Mouse (Mus musculus): ENCODE data around the gene Lpin2. TPM values are rescaled to one million over a fixed set of nuclear protein-coding genes. Genes with fewer than 3 reads are reported as not detected.

Lpin2 gene
- 20.9 and 24.2 TPM in 2 replicates for polyA plus RNA-seq (2016; fragmentation: Nextera tagmentation; extraction: Ambion mirVana)

DNA sequence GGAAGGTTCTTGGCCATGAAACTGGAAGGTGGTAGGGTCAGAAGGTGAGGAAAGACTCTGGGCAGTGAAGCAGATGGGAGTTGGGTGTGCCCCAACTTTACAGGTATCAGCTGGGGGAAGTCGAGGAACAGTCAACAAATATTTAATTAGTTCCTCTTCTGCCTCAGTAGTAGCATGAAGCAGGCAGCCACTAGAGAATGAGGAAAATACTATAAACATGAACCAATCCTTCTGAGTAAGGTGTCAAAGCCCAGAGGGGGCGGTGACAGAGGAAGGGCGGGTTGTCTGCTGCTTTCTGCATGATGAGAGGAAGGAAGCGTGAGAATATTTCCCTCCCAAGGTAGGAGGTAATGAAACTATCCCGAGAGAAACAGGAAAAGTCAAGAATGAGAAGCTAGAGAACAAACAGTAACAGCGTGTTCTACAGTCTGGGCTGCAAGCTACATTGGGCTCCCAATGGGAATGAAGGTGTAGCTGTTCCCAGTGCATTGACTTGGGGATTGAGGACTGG, at the start of gene Lpin2:
Gene Lpin2 (plus strand): TSS at position 350 of the 511 bp plus-strand sequence.
- Histone ChIP-seq H3K27ac (peak within 1 kb of the TSS; percentile 97), H3K36me3 (no peaks in the 10 kb centered on the region), H3K4me3 (peak within 1 kb of the TSS; percentile 95), H3K9me3 (no peaks in the 10 kb centered on the region), H3K4me1 (peaks cover 55% of the 10 kb centered on the region), H3K27me3 (ENCODE audit: insufficient read depth, poor library complexity, severe bottlenecking) (no peaks in the 10 kb centered on the region)
- 19% methylated on average over 6 of the region's 6 CpGs for WGBS
- DNase-seq (ENCODE audit: low spot score), result peak; percentile 71

DNA sequence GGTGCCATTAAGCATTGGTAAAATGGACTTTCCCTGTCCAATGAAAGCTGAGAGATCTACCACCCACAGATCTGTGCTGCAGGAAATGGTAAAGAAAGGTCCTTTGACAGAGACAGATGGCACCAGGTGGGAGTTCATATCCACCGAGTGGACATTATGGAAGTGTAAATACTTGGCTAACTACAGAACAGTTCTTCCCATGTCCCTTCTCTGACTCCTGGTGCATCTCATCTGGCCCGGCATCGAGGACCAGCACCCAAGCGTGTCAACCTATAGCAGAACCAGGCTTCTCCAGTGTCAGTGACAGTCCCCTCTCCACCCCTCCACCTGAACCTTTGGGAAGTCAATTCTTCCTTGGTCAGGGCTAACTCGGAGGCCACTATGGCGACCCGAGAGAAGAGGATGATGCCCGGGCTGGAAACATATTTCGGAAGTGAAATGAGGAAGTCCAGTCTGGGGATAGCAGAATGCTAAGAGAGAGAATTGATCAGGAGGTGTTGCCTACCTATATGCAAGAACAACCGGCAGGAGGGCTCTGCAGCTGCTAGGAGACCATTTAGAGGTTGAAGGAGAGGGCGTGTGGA, 49.4 kb upstream of the Lpin2 start:
- DNase-seq (ENCODE audit: low spot score), result peak; percentile 60
- Histone ChIP-seq H3K4me1 (peaks cover 24% of the 10 kb centered on the region), H3K27ac (no peak overlapping the region), H3K27me3 (ENCODE audit: insufficient read depth, poor library complexity, severe bottlenecking) (no peaks in the 10 kb centered on the region), H3K36me3 (peaks cover 2% of the 10 kb centered on the region; the same call in 1 of the 2 replicates), H3K4me3 (no peak overlapping the region), H3K9me3 (no peaks in the 10 kb centered on the region)
- 86% methylated on average over 11 of the region's 11 CpGs for WGBS

DNA sequence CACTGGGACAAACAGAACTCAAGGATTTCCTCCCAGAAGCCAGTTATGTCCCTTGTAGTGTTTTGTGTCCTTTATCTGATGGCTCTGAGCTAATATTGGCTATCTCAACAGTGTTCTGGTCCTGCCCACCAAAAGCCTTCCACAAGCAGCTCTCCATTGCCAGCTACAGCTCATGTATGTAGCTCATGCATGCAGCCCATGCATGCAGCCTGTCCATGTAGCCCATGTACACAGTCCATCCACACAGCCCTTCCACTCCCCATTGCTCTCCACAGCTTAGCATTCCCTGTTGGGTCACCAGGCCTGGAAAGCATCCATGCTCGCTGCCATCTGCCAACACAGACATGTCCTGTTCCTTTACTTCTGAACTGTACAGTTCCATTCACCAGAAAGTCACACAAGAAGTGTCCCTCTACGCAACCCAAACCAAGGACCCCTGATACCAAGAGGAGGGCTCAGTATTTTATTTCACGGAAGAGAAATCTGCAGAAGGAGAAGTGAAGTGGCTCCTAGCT, 47.9 kb upstream of the Lpin2 start:
- DNase-seq (ENCODE audit: low spot score), result peak; percentile 60
- H3K9me3 ChIP-seq, result no peaks in the 10 kb centered on the region
- H3K36me3 ChIP-seq, result no peaks in the 10 kb centered on the region
- no peak overlapping the region for H3K27ac ChIP-seq
- no peak overlapping the region for H3K4me3 ChIP-seq
- H3K27me3 ChIP-seq (ENCODE audit: insufficient read depth, poor library complexity, severe bottlenecking), result no peaks in the 10 kb centered on the region
- peaks cover 23% of the 10 kb centered on the region for H3K4me1 ChIP-seq
- WGBS, result 88% methylated on average over 3 of the region's 3 CpGs

DNA sequence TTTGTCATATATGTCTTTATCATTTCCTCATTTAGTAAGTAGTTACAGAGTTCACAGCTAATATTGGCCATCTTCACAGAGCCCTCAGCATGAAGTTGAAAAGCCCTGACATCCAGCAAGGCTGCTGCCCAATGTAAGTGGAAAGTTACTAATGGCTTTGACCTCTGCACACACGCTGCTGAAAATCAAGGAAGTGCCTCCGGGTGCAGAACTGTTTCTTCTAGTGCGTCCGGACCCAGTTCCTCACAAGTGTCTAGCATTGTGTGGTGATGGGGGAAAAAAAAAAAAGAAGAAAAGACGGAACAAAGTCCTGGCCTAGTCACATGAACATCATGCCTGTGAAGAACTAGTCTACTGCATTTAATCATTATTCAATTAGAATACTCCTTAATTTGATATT, 47.3 kb upstream of the Lpin2 start:
- H3K27me3 ChIP-seq (ENCODE audit: insufficient read depth, poor library complexity, severe bottlenecking), result no peaks in the 10 kb centered on the region
- WGBS, result 55% methylated on average over 5 of the region's 5 CpGs
- DNase-seq (ENCODE audit: low spot score), result peak; percentile 48
- H3K27ac ChIP-seq, result no peak overlapping the region
- no peaks in the 10 kb centered on the region for H3K9me3 ChIP-seq
- no peaks in the 10 kb centered on the region for H3K36me3 ChIP-seq
- H3K4me1 ChIP-seq, result peaks cover 18% of the 10 kb centered on the region
- H3K4me3 ChIP-seq, result no peak overlapping the region

DNA sequence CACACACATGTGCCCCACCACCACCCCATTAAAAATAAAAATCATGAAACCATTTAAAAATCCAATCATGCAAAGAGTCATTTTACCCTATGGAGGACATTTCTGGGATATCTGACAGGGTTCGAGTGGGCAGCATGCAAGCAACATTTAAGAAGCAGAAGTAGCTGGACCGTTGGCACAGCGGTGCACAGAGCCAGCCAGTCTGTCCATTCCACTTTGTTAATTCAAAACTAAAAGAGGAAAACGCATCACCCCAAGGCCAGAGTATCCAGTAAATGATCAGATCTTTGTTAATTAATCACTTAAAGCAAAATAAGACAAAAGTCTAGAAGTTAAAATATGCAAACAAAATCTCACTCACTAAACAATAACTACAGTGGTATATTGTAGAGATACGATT, 46.5 kb upstream of the Lpin2 start:
- 80% methylated on average over 5 of the region's 5 CpGs for WGBS
- no peaks in the 10 kb centered on the region for H3K27me3 ChIP-seq (ENCODE audit: insufficient read depth, poor library complexity, severe bottlenecking)
- peaks cover 15% of the 10 kb centered on the region for H3K4me1 ChIP-seq
- H3K27ac ChIP-seq, result no peak overlapping the region
- H3K4me3 ChIP-seq, result no peak overlapping the region
- no peak for DNase-seq (ENCODE audit: low spot score)
- H3K36me3 ChIP-seq, result no peaks in the 10 kb centered on the region
- H3K9me3 ChIP-seq, result no peaks in the 10 kb centered on the region

DNA sequence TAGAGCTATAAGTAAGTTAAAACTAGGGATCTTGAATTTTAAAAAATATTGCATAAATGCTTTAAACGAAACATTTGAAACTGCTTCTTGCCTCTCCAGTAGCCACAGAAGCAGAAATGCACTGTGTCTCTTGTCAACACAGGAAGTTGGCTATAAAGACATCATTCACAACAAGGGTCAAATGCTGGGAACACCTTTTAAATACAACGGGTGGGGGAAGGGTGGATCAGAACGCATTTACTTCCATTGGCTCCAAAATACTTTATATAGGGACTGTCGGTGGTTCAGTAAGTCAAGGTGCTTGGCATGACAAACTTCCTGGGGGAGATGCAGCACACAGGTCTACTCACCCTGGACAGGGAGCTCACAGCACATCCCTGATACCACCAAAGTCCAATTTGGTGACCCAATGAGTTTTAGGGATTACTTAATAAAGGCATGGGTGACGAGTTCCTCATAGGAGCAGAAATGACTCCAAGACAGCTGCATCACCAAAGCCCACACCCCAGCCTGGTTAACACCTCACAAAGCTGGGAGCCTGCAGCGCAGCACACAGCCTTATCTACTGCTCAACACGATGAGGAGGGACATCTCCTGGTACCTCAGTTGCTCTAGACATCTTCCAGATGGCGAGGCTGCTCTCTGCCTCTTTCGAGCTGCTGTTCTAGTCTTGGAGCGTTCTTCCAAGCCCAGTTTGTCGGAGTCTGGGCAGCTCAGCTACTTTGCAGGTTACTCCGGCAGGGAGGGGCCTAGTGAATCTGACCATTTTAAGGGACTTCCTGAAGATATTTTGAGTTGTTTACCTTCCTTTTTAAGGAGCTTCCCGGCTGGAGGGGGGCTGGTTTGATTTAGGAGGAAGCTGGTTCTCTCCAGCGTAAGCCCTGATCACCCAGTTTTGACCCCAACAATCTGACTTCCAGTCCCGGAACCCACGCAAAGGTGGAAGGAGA, 45.7 kb upstream of the Lpin2 start:
- no peak for DNase-seq (ENCODE audit: low spot score)
- no peaks in the 10 kb centered on the region for H3K9me3 ChIP-seq
- H3K4me3 ChIP-seq, result no peak overlapping the region
- 64% methylated on average over 16 of the region's 16 CpGs for WGBS
- no peak overlapping the region for H3K27ac ChIP-seq
- no peaks in the 10 kb centered on the region for H3K36me3 ChIP-seq
- peaks cover 15% of the 10 kb centered on the region for H3K4me1 ChIP-seq
- H3K27me3 ChIP-seq (ENCODE audit: insufficient read depth, poor library complexity, severe bottlenecking), result no peaks in the 10 kb centered on the region

DNA sequence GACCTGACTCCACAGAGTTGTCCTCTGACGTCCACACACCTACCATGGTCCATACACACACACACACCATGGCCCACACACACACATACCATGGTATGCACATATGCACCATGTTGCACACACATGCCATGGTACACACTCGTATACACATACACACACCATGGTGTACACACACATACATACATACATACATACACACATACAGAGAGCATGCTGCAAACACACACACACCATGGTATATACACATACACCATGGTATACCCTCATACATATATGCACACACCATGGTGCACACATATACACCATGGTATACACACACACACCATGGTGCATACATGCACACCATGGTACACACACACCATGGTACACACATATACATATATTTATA, 45.0 kb upstream of the Lpin2 start:
- H3K27me3 ChIP-seq (ENCODE audit: insufficient read depth, poor library complexity, severe bottlenecking), result no peaks in the 10 kb centered on the region

DNA sequence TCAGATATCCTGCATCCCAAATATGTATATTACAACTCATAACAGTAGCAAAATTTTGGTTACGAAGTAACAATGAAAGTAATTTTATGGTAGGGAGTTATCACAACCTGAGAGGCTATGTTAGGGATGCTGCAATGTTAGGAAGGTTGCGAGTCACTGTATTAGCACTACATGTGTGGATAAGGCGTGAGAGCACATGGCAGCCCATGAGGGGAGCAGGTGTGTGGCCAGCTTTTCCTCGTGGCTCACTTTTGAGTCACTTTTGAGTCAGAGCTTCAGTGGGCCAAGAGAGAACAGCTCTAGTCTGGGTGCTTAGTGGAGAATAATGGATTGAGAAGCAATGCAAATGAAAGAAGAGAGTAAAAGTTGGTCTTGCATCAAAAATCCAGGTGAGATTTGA, 40.3 kb upstream of the Lpin2 start:
- no peaks in the 10 kb centered on the region for H3K36me3 ChIP-seq
- peaks cover 2% of the 10 kb centered on the region; the same call in 1 of the 2 replicates for H3K4me1 ChIP-seq
- no peak for DNase-seq (ENCODE audit: low spot score)
- no peak overlapping the region for H3K4me3 ChIP-seq
- WGBS, result 81% methylated on average over 4 of the region's 4 CpGs
- H3K9me3 ChIP-seq, result no peaks in the 10 kb centered on the region
- H3K27ac ChIP-seq, result no peak overlapping the region
- H3K27me3 ChIP-seq (ENCODE audit: insufficient read depth, poor library complexity, severe bottlenecking), result no peaks in the 10 kb centered on the region

More for the DNA sequence above, 45.0 kb upstream of the Lpin2 start:
- no peak for DNase-seq (ENCODE audit: low spot score)
- Histone ChIP-seq H3K9me3 (no peaks in the 10 kb centered on the region), H3K4me3 (no peak overlapping the region), H3K36me3 (no peaks in the 10 kb centered on the region), H3K4me1 (peaks cover 15% of the 10 kb centered on the region), H3K27ac (no peak overlapping the region)
- WGBS, result 76% methylated on average over 2 of the region's 2 CpGs

DNA sequence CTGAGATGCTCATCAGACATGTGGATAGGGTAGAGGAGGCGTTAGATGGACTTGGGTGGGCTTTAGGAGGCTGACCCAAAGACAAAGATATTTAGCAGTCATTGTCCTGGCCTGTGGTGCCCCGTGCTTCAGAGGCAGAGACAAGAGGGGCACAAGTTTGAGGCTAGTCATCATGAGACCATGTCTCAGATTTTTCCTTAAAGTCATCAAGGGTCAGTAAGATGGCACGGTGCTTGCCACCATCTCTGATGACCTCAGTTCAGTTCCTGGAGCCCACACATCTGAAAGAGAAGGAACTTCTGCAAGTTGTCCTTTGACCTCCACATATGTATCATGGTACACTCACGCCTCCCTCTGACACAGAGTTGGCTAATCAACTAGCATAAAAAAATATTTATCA, 39.2 kb upstream of the Lpin2 start:
- no peak overlapping the region for H3K27ac ChIP-seq
- H3K4me3 ChIP-seq, result no peak overlapping the region
- H3K27me3 ChIP-seq (ENCODE audit: insufficient read depth, poor library complexity, severe bottlenecking), result no peaks in the 10 kb centered on the region
- H3K36me3 ChIP-seq, result no peaks in the 10 kb centered on the region
- WGBS, result 79% methylated on average over 4 of the region's 4 CpGs
- no peak for DNase-seq (ENCODE audit: low spot score)
- no peaks in the 10 kb centered on the region for H3K4me1 ChIP-seq
- no peaks in the 10 kb centered on the region for H3K9me3 ChIP-seq

DNA sequence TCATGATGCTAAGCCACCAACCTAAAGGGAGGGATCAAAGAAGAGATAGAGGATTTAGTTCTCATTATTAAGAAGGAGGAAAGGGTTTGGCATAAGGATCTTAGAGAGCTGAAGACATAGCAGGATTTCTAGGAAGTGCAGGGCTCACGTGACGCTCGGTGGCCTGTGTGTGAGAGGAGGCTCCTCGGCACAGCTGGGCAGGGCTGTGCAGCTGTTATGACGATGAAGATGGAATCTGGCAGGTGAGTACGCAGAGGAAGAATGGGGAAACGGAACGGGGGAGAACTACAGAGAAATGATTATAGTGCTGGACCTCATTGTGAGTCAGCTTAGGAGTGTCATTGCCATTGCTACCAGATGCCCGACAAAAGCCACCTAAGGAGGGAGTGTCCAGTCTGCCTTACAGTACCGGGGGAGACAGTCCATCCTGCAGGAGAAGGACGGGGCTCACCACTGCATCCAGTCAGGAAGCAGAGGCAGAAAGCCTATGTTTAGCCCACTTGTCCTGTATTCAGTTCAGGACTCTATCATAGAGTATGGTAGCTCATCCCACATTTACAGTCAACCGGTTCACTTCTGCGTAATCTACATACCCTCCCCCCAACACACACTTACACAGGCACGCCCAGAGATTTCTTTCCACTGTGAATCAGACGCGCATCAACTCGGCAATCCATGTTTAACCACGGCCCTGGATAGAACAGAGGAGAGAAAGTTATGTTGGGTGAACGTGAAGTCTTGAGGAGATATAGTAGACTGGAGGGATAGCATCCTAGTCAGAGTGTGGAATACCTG, 37.8 kb upstream of the Lpin2 start:
- no peaks in the 10 kb centered on the region for H3K9me3 ChIP-seq
- WGBS, result 86% methylated on average over 19 of the region's 19 CpGs
- no peak overlapping the region for H3K4me3 ChIP-seq
- H3K27me3 ChIP-seq (ENCODE audit: insufficient read depth, poor library complexity, severe bottlenecking), result no peaks in the 10 kb centered on the region
- H3K27ac ChIP-seq, result no peak overlapping the region
- H3K4me1 ChIP-seq, result no peaks in the 10 kb centered on the region
- no peak for DNase-seq (ENCODE audit: low spot score)
- H3K36me3 ChIP-seq, result no peaks in the 10 kb centered on the region

DNA sequence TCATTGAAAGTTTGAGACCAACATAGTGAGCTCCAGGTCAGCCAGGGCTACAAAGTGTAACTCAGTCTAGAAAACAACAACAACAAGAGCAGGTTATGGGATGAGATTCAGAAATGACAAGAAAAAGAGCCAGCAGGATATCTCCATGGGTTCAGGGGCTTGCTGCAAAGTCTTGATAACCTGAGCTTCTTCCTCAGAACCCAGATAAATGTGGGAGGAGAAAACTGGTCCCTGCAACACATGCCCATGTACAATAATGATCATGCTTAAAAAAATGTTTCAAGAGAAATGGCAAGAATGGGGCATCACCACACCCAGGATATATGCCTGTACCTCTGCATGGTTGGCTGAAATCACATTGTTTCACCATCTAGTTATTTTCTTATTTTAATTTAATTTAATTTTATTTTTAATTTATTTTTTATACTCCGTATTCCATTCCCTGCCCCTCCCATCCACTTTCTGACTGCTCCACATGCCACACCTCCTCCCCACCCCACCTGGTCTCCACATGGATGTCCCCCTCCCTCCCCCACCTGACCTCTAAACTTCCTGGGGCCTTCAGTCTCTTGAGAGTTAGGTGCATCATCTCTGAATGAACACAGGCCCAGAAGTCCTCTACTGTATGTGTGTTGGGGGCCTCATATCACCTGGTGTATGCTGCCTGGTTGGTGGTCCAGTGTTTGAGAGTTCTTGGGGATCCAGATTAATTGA, 37.0 kb upstream of the Lpin2 start:
- DNase-seq (ENCODE audit: low spot score), result no peak

DNA sequence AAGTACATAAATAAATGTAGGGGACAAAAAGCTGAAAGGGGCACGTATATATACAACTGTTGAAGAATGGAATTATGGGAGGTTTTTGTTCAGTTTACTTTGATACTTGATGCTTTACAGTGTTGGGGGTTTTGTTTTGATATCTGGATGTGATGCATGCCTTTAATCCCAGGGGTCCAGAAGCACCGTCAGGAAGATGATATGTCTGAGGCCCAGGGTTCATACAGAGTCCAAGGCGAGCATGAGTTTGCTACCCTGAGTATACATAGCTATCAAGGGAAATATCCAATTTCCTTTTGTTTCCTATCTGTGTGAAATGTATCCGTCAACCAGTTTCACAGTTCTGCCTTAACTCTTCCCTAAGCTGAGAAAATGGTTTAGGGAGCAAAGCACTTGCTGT, 29.0 kb upstream of the Lpin2 start:
- Histone ChIP-seq H3K27me3 (ENCODE audit: insufficient read depth, poor library complexity, severe bottlenecking) (no peaks in the 10 kb centered on the region), H3K9me3 (no peaks in the 10 kb centered on the region), H3K27ac (no peak overlapping the region), H3K4me1 (0 out of 2 replicates have a peak, but pooled peaks cover 7% of the 10 kb centered on the region), H3K4me3 (no peak overlapping the region), H3K36me3 (no peaks in the 10 kb centered on the region)
- no peak for DNase-seq (ENCODE audit: low spot score)
- 43% methylated on average over 4 of the region's 4 CpGs for WGBS

More for the DNA sequence above, 37.0 kb upstream of the Lpin2 start:
- no peaks in the 10 kb centered on the region for H3K36me3 ChIP-seq
- no peaks in the 10 kb centered on the region for H3K9me3 ChIP-seq
- H3K27me3 ChIP-seq (ENCODE audit: insufficient read depth, poor library complexity, severe bottlenecking), result no peaks in the 10 kb centered on the region
- H3K27ac ChIP-seq, result no peak overlapping the region
- WGBS, result 83% methylated on average over 1 of the region's 1 CpGs
- H3K4me1 ChIP-seq, result no peaks in the 10 kb centered on the region
- no peak overlapping the region for H3K4me3 ChIP-seq
